Mouse (Mus musculus): ENCODE results near the gene Stac3.
A peak's percentile ranks its signal among the peaks of the same experiment; 100 is the strongest.

DNA sequence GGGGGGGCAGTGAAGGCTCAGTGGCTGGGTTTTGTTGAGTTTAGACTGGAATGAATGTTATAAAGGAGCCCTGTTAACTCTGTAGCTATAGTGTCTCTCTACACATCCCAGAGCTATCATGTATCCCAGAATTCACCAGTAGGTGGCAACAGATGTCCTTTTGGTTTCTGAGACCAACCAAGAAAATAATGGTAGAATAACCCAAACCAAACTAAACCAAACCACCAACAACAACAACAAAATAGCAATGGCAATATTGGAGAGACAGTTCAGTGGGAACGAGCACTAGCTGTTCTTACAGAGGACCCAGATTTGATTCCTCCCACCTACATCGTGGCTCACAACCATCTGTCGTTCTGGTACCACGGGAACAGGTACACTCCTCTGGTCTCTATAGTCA lies 22.4 kb upstream of the Stac3 start:
- TF ChIP-seq CTCF (conservative IDR thresholded peaks at IDR 0.05; ENCODE audit: insufficient read depth, insufficient read length, low read depth, low read length): 0 out of 2 replicates have a peak, but pooled peaks have one; percentile 12
- no peak for TF ChIP-seq POLR2A (IDR thresholded peaks at IDR 0.05; ENCODE audit: low read depth, low read length)
